Mouse (Mus musculus): ENCODE measurements around the gene Ppip5k1.

Gene Ppip5k1

DNA sequence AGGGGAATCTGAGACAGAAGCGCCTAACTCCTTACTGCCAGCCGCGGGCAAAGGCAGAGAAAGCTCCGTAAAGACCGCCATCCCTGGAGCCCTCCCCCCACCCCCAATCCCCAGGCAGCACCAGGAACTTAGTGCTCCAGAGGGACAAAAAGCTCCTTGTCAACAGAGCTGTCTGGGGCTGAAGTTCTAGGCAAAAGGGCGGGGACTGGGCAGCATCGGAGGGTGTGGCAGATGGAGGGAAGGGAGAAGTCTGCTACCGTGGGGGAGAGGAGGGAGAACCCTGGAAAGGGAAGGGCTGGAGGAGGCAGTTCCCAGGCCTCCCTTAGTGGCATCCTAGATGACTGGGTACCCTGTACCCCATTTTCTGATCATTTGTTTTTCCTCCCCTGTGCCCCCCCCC is 57.1 kb downstream of the Ppip5k1 start:
- peak in 1 of 2 experiments; percentile 29 for DNase-seq

DNA sequence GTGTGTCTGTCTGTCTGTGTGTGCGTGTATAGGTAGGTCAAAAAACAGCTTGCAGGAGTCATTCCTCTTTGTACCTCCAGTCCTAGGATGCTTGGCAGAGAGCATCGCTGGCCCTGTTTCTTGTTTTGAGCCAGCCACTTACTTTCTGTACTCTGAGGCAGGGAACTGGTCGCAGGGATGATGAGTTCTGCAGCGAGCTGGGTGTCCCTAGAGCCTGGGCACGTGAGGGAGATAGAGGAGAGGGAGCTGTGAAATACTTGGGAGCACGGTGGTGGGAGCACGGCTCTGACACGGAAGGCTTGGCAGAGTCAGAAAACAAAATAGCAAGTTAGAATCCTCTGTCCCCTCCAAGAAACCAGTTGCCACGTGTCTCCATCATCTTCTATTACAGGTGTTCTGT is 57.5 kb downstream of the Ppip5k1 start:
- DNase-seq: peak; percentile 24 to 29

GRCm38 (mm10) chr2:121296754-121297231 is 58.4 kb downstream of the Ppip5k1 start:
- DNase-seq: peak; percentile 38 to 43

DNA sequence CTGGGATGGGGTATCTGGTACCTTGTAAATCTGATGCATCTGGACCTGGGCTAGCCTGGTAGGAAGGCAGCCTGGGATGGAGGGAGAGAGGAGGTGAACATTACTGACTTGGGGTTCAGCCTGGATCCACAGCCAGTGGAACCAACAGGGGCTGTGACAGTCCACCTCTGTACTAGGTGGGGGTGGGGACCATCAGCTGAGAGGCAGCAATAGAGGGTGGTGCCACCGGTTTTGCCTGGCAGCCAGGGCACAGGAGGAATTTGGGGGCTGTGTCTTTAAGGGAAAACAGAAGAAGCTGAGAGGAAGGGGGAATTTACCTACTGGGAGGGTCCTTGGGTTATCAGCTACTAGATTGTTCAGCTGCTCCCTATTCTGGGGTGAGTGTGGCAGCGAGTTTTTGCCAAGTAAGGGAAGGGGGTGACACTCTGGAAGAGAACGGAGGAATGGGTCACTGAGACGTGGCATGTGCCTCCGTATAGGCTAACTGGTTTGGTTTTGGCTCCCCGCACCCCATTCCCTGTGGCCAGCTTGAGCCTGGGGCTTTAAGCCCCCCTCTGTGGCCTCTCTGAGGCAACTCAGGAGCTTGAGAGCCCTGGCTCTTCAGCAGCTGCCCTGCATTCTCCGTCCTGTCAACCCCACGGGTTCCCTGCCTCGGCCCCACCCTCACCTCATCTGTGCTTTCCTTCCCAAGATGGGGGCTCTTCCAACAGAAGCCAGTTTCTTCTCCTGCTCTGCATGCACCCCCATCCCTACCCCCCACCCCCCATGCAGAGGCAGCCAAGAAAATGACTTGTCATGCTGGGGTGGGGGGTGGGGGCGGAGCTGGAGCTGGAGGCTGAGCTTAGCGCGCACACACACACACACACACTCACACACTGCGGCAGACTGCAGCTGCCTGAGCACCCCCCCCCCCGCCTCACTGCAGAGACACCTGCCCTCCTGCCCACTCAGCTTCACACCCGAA is 59.3 kb downstream of the Ppip5k1 start:
- peak; percentile 68 to 70 for DNase-seq

DNA sequence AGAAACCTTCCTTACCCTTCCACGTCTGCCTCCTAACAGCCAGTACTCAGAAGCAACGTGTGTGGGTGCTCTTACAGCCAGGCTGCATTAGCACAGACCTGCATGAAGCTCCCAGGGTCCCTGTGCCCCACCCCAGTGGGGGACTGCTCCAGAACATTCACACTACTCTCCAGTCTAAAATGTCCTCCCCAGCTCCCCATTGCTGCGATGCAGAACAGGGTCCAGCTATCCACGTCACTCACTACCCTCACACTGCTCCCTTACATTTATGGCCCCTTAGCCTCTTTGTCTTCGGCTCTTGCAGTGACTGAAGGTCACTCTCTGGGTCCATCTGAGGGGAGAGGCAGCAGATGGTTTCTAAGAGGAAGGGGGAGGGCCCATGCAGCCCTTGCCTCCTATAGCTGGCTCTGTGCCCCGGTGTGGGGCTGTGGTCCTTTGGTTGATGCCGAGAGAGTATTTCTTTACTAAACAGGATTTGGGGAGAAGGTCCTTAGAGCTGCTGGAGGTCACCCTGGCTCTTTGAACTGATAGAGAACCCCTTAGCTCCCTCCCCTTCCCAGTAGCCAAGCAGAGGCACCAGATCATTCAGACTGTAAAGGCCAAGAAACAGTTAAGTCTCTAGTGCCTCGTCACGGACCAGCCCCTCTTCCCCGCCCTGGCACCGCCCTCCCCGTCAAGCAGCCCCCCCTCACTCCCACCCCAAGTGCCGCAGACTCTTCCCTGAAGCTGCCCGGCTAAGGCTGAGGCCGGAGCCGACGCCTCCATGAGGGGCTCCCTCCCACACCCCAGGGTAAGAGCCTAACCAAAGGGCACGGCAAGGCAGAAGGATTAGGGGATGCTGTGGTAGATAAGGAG is 60.2 kb downstream of the Ppip5k1 start:
- DNase-seq: peak; percentile 85 to 89

DNA sequence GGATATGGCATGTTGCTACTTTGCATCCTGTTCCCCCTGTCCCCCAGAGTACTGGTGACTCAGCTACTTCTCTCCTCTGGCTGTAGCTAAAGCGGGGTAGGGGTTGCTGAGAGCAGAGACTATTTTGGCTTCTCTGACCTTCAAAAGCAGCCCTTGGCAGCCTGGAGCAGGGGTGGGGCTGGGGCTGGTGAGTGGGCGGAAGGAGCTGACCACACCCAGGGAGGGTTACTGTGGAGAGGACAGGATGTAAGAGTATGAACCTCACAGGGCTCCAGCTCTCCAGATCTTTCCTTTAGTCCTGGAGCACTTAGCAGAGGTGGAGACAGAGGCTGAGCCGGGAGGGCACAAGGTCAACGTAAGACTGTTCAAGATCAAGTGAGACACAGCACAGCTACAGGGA is 61.0 kb downstream of the Ppip5k1 start:
- DNase-seq: peak; percentile 63

DNA sequence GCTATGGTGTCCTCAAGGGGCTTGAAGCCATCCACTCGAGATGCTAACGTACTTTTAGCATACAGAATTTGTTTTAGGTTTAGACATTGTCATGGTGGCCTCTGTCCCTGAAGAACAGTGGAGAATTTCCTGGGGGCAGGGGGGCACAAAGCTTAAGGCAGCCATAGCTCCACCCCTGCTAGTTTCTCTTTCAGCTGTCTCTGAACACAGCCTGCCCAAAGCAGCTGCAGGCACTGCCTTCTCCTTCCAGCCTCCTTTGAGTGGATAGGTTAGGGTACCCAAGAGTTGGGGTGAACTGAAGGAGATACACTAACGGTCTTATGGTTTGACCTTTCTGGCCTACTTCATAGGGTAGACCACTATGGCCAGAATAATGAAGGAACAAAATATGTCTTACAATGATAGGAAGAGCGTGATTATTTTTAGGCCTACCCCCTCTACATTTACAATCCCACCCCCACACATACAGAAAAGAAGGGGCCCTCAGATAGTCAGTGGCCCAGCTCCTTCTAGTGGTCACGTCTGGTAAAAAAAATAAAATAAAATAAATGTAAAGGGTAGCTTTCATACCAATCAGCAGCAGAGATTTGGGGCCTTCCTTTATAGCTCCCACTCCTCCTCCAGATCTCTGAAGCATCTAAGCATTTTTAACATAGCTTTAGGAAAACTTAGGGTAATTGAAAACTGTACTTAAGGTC is 62.7 kb downstream of the Ppip5k1 start:
- DNase-seq: no peak

DNA sequence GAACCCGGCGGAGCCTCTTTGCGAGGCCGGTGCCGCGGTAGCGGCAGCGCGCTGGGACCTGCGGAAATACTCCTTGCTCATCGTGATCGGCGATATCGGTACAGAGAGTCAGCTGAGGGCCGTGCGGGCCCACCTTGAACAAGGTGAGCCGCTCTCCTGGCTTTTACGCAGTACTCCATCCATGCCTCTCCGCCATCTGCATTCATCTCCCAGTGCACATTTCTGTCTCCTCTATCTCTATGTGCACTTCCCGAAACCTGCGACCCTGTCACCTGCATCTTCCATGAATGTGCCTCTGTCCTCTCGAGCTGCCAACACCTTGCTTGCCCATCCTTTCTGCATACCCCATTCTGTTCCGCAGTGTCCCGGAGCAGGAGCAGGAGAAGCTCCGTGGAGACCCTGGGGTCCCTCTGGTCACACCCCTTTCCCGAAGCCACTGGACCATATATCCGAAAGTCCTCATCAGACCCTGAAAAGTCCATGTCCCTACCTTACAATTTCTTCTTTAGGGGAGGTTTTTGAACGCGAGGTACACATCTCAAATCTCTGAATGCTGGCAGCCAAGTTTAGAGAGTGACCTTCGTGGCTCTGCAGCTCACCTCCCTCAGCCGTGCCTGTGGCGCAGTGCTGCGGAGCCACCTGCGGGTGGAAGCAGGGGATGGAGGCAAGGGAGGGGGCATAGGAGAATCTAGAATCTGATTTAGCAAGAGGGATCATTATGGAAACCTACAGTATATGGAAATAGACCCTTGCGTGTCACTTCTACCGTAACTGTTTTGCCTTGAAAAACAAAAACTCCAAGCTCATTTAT is 65.3 kb downstream of the Ppip5k1 start:
- peak; percentile 30 to 32 for DNase-seq

GRCm38 (mm10) chr2:121288901-121289729 is 66.1 kb downstream of the Ppip5k1 start, which contains the start of gene Map1a:
Gene Map1a (plus strand): TSS chr2:121289600.
- DNase-seq: peak; percentile 98 to 99

DNA sequence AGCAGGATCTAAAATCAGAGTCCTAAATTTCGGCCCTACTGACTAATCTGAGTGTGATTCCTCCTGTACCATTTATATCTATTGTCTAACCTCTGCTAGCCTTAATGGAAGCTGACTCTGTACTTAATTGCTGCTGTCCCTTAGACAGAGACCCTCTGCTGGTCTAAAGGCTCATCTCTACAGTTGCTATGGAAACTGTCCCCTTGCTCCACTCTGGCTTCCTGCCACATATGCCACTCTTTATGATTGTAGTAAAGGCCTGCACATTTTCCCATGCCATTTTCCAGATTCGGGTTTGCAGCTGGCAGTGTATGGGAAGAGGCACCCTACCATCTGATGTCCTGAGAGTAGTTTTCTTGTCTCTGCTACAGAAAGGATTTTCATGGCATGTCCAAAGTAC is 67.3 kb downstream of the Ppip5k1 start:
- DNase-seq: peak; percentile 25 to 44

GRCm38 (mm10) chr2:121271928-121272516 is 83.2 kb downstream of the Ppip5k1 start:
- DNase-seq: no peak

- peak; percentile 96 for DNase-seq
These were observed 83.8 kb downstream of the Ppip5k1 start, which contains the start of gene Trp53bp1 for GRCm38 (mm10) chr2:121271236-121271927. Gene Trp53bp1 (minus strand): TSS chr2:121271407.

DNA sequence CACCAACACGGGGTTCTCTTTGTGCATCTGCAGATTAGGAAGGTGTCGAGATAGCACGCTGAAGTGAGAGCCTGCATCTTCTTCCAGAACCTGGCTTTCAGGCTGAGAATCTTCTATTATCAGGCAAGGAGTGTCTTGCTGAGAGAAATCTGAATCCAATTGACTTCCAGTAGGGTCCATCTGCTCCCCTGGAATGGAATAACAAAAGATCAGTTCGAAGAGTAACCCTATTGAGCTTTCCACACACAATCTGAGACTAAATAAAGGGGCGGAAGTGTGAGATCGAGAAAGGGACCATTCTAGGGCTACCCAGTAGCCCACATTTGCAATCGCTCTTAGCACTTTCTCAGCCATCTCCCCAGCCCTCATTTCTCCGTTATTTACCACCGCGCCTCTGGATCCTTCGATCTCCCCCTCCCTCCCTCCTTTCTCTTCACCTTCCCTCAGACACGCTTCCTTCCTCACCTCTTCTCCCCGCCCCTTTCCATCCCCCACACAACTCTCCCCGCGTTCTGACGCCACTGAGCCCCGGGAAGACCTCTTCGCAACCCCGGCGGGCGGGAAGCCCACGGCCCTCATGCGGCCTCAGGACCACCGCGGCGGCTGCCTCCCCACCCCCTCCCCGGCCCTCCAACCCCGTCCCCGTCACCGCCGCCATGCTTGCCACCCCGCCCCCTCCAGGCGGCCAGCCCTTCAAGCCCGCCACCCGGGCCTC is 84.5 kb downstream of the Ppip5k1 start:
- peak in 1 of 2 experiments; percentile 34 for DNase-seq

GRCm38 (mm10) chr2:121268446-121268845 is 86.8 kb downstream of the Ppip5k1 start:
- DNase-seq: no peak
